Mouse (Mus musculus): Measurements from ENCODE around the gene Pepd.
"Not testable (repeated sequence)": the region's sequence is repeated elsewhere in the genome, so short reads cannot be mapped to it uniquely, and the experiment has no call there.

The Pepd gene

GRCm38 (mm10) chr7:34982372-34982771, 70.2 kb downstream of the Pepd start:
- DNase-seq (ENCODE audit: extremely low read depth, low read depth, low spot score) = not testable (repeated sequence)

DNA sequence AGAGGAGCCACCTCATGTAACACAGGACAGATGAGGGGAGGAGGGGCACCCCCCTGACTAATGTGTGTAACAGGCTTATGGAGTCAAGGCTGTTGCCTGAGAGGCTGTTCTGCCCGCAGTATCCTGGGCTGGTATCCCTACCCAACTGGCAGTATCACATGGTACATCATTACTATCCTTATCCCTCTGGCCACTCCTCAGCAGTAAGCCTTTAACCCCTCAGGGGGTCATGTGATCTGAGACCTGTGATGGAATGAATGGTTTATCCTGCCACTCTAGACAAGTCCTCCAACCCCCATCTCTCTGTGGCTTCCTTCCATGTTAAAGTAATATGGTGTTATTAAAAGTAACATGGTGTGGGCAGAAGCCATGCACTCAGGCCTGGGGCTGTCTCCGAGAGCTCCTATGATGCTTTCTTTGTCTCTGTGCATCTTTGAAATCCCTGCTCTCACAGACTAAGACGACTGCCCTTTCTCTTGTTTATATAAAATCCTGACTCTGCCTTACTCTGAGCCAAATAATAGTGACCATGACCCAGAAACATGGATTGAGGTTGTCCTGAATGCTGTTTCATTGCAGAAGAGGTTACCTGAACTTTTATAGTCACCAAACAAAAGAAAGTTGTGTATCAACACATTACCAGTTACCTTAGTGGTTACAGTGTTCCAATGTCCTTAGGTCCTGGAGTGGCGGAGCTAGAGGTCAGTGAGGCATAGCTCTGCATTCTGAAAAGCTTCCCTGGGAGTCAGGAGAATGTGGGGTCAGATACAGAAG, 71.7 kb downstream of the Pepd start:
- DNase-seq (ENCODE audit: extremely low read depth, low read depth, low spot score) = no peak

DNA sequence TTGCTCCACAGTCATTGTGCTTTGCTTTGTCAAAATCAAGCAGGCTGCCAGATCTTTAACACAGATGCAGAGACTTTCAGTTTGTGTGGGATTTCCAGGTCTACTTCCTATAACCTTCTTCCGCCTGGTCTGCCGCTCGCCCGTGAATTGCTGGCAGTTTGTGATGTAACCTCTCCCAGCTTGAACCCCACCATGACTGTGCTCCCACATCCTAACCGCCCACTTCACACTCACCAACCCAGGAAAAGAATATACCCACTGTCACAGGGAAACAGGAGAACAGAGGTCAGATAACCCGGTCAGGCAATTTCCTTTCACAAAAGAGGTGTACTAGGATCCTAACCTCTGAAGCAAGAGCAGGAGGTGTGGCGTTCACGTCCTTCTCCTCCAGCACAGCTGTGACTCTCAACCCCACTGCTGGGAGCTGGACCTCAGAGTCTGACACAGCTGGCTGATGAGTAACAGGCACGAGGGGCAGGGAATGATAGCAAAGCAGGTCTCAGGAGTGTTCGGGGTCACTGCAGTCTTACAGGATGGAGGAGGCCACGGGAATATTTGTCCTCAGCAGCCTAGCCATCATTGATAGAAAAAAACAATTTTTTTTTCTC, 72.5 kb downstream of the Pepd start:
- no peak for DNase-seq (ENCODE audit: extremely low read depth, low read depth, low spot score)

DNA sequence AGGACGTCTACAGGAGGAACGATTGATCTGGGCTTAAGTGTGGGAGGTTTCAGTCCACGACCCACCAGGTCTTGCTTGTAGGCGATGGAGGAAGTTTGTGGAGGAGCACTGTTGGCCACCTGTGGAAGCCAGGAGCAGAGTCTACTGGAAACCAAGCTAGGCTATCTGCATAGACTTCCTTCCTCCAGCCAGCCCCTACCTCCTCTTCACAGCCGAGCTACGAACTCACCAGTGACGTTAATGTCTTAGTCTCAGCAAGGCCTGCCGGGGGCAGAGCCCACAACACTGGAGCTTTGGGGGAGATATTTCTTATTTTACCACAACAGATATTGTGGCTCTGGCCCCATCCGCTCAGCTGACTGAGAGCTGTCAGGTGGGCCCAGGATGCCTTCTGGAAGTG, 73.0 kb downstream of the Pepd start:
- no peak for DNase-seq (ENCODE audit: extremely low read depth, low read depth, low spot score)

GRCm38 (mm10) chr7:34985646-34986045, 73.5 kb downstream of the Pepd start:
- no peak for DNase-seq (ENCODE audit: extremely low read depth, low read depth, low spot score)

DNA sequence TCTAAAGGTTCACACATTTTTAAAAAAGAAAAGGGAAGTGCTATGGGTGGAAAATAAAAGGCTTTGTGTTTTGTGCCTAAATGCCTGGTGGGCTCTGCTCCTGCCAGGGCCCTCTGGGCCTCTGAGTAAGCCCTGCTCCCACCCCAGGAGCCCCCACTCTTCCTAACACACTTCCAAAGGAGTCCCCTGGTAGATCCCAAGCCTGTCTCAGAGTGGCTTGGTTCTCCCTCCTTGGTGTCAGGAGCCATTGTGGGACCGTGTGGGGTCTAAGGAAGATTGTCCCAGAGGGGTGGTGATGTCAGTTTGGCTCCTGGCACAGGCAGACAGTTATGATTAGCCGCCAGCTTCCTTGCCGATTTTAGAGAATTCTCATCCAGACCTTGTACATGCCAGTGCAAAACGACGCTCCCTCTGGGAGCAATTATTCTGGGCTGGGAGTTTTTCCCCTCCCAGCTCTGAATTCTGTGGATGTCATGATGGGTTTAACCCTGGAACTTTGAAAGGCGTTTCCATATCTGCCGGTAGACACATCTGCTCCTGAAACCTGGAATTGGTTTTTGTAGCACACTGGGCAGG, 74.5 kb downstream of the Pepd start:
- DNase-seq (ENCODE audit: extremely low read depth, low read depth, low spot score) = no peak

DNA sequence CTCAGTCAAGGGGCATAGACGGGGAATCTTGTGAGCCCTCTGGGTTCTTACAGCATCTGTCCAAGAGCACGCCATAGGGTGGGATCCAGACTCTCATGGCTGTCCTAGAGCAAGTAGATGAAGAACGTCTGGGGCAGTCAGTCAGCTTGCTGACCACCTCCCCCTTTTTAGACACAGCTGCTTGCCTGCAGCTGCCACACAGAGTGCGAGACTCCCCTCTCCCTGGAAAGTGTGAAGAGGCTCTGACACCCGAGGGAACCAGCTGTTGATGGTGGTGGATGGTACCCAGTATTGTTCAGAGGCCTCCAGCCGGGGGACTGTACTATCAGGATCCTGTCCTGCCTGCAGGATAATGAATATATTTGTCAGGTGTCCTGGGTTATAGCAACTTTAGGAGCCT, 75.1 kb downstream of the Pepd start:
- DNase-seq (ENCODE audit: extremely low read depth, low read depth, low spot score) = no peak

- no peak for DNase-seq (ENCODE audit: extremely low read depth, low read depth, low spot score)
These were observed 76.3 kb downstream of the Pepd start for GRCm38 (mm10) chr7:34988488-34988887.

DNA sequence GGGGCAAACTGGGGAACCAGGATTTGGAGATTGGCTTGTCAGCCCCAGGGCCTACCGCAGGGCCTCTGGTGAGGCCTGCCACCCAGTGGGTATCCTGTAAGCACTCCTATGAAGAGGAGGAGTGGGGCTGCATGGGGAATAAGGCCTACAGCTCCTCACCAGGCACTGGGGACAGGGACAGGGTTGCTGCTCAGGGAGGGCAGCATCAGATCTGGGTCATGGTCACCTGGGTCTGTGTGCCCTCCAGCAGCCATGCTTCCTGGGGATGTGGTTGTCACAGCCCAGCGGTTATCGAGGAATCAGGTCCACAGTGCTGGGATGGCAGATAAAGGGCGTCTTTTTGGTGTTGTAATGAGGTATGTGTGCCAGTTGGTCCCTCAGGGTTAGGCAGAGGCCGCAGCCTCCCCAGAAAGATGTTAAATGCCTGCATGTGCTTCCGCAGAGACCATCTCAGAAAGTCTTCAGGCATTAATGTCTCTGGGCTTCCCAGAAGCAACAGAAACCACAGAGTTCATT, 79.6 kb downstream of the Pepd start:
- DNase-seq (ENCODE audit: extremely low read depth, low read depth, low spot score) = no peak

GRCm38 (mm10) chr7:34992766-34993165, 80.6 kb downstream of the Pepd start:
- DNase-seq (ENCODE audit: extremely low read depth, low read depth, low spot score) = no peak

DNA sequence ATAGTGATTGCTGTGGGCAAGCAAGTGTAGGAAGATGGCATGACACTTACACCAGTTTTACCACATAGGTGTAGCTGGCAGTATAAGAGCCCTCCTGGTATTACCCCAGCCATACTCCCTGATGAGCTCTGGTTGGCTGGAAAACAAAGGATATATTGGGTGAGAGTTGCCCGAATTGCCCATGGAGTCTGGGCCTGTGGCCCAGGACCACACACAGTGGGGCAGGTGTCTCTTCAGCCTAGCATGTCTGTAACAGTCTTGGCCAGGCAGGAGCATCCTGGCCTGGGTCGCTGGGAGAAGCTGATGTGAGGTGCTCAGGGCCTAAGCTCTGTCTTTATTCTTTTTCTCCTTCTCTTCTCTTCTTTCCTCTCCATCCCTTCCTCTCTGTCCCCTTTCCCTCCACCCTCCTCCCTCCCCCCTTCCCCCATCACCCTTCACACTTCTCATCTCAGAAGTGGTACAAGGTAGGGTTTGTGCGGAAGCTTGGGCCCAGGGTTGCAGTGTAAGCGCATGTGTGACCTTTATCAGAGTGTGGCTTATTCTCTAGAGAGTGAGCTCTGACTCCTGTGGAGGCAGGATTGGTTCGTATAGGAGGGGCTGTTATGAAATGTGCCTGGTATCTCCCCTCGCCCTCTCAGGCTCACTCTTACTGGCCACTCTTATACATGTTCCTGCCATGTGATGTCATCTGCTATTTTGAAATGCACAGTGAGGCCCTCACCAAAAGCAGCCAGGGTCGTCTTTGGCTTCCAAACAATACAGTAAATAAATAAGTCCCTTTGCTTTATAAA, 83.9 kb downstream of the Pepd start:
- DNase-seq (ENCODE audit: extremely low read depth, low read depth, low spot score) = no peak

GRCm38 (mm10) chr7:35000839-35001238, 88.7 kb downstream of the Pepd start:
- no peak for DNase-seq (ENCODE audit: extremely low read depth, low read depth, low spot score)

GRCm38 (mm10) chr7:35003171-35003737, 91.1 kb downstream of the Pepd start:
- DNase-seq (ENCODE audit: extremely low read depth, low read depth, low spot score) = no peak

- DNase-seq (ENCODE audit: extremely low read depth, low read depth, low spot score) = no peak
These were observed 94.5 kb downstream of the Pepd start for GRCm38 (mm10) chr7:35006661-35007060.

DNA sequence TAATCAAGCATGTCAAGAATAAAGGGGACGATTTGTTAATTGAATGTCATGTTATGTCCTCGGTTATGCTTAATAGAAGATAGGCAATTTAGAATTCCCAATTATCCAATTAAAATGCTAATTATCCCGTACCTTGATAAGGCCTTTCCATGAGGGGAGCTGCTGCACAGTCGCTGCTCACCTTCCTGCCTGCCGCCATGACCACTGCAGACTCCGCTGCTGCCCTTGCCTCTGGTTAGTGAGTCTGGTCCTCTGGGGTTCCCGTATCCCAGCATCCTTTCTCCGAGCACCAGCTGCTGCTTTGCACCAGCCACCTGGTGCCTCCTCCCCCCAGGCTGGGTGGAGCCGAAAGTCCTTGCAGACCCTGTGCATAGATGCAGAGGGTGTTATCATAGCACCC, 101.0 kb downstream of the Pepd start:
- DNase-seq (ENCODE audit: extremely low read depth, low read depth, low spot score) = no peak

DNA sequence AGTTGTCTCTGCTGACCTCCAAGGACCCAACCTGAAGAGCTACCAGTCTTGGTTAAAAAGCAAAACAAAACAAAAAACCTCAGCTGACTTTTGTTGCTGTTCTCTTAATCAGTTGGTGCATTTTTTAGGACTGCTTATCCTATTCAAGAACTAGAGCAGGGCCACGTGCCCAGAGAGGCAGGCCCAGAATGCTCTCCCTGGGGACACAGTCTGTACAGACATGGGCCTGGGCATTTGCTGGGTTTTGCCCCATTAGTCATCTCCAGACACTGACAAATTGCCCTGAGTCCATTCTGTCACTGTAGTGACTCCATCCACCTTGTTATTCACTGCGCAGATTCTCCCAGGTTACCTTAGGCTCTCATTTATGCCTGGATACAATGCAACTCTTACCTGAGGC, 103.1 kb downstream of the Pepd start:
- no peak for DNase-seq (ENCODE audit: extremely low read depth, low read depth, low spot score)

DNA sequence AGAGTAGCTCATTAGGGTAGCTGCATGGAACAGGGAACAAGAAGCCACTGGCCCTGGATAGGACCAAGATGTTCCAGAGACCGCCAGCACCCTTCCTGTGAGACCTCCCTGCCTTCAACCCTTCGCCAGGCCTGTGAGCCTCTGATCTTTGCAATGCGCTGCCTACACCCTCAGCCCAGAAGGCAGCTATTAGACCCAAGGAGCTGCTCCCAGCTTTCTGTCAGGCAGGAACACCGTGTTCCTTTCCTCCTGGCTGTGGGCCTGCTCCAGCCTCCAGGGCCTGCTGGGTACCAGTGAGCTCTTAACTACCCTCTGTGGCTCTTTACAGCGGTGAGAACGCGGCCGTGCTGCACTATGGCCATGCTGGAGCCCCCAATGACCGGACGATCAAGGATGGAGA, 109.2 kb downstream of the Pepd start:
- no peak for DNase-seq (ENCODE audit: extremely low read depth, low read depth, low spot score)

DNA sequence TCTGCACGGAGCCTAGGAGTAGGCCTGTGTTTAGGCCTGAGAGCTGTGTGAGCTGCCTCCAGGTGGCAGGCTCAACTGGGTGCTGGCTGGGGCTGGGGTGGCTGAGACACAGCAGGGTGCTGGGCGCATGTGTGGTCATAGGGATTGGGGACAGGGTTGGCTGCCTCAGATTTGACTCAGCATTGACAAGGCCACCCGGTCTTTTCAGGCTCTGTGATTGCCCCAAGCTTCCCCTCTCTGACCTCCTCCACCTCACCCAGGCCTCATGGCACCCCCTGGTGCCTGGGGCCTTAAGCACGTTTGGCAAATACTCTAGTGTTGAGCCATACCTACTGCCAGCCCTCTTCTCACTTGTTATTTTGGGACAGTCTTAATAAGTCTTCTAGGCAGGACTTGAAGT, 111.1 kb downstream of the Pepd start:
- no peak for DNase-seq (ENCODE audit: extremely low read depth, low read depth, low spot score)

DNA sequence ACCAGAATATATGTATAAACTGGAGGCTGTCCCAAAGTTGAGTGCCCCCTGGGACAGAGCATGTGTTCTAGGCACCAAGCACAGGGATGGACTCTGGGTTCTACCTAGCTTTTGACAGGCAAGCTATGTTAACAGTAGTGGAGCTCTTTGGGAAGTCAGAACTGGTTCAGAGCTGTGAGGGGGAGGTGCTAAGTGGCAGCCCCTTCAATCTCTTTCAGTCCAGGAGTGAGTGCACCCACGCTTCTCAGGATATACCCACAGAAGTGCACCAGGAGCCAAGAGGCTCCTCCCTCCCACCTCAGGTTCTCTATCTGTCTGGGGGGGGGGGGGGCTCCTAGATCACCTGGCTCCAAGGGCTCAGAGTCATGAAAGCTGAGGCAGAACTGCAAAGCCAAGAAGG, 112.2 kb downstream of the Pepd start:
- no peak for DNase-seq (ENCODE audit: extremely low read depth, low read depth, low spot score)

DNA sequence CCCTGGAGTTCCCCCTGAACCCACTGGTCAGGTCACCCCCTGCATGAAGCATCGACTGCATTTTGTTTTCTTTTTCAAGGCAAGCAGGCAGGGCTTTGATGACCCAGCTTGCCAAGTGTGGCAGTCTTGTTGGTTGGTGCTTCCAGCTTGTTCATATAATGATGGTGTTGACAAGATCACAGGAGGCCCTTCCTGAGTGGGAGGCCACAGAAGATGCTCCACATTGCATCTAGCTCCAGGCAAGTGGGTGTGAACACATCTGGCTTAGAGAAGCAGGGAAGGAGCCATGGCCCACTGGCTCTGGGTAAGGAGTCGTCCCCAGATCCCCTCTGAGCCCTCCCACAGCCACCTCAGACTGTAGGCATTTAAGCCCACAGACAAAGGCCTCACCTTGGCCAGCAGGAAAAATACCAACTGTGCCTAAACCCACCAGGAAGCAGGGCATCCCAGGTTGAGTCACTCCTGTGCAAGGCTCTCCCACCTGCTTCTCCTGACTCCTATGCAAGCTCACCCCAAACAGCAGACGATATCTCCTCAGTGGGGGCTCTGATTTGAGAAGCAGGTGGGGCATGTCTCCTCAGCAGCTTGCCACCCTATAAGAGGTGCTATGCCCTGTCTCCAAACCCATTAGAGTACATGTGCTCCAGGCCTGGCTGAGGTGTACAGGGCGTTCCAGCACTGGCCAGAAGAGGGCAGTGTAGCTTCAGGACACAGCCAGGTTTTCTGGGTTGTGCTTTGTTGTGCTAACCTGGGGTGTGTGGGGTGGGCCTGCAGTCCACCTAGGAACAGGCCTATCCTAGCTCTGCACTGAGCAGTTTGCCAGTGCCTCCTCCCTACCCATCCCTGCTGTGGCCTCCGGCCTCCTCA, 113.5 kb downstream of the Pepd start:
- no peak for DNase-seq (ENCODE audit: extremely low read depth, low read depth, low spot score)

Data from fat pad, adult 2 months (tissue).